Mouse (Mus musculus) heart, postnatal 0 days (tissue): Measurements from ENCODE around the gene Robo1.

ENCODE experiments used
- CTCF ChIP-seq: IDR thresholded peaks from 2 replicates; pipeline ENCODE4 v1.5.1; 2016; ENCODE audit warnings: antibody characterized with exemption, control low read depth, low read depth
- EP300 ChIP-seq: IDR thresholded peaks from 2 replicates; pipeline ENCODE4 v1.6.1; 2016; ENCODE audit warnings: antibody characterized with exemption, low read depth

DNA sequence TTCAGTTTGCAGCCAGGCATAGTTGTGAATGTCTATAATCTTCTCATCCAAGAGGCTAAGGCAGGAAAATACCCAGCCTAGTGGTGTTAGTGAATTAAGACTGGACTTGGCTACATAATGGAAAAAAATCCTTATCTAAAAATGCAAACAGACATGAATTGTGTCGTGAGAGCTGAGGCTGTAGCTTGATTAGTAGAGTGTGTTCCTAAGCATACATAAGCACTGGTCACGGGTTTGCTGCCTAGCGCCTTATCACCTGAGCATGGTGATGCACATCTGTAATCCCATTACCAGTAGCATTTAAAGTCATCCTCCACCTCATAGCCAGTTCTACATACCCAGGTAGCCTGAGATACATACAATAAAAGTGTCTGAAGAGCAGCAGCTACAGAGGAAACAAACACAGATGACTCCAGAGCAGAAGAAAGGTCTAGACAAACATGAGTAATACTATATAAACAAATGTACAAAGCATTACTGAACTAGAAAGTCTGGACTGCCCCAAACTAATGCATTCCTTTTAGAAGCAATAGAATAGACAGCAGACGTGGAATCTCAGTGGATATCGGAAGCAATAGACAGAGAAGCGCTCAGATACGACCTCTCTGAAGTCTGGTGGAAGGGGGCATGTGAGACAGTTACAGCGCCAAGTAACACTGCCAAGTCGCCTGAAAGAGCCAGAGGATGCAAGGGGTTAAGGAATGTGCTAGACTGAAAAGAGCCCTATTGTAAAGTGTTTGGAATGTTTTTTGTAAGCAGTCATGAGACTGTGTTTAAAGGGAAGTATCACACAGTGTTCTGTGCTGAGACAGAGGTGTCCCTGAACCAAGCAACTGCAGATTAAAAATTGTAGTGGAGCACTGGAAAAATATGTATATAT lies 333.1 kb downstream of the Robo1 start:
- TF ChIP-seq CTCF (no peak), EP300 (no peak)
